Mouse (Mus musculus): ENCODE data around the gene Cdk15. TPM values are rescaled to one million over a fixed set of nuclear protein-coding genes. Genes with fewer than 3 reads are reported as not detected.
A peak's percentile ranks its signal among the peaks of the same experiment; 100 is the strongest.

Cdk15 gene
- total RNA-seq (2014; rRNA removed) (1.3 TPM in 2 replicates), polyA plus RNA-seq (2015; fragmentation: Nextera tagmentation; extraction: Ambion mirVana) (1.5 and 1.8 TPM in 2 replicates)

DNA sequence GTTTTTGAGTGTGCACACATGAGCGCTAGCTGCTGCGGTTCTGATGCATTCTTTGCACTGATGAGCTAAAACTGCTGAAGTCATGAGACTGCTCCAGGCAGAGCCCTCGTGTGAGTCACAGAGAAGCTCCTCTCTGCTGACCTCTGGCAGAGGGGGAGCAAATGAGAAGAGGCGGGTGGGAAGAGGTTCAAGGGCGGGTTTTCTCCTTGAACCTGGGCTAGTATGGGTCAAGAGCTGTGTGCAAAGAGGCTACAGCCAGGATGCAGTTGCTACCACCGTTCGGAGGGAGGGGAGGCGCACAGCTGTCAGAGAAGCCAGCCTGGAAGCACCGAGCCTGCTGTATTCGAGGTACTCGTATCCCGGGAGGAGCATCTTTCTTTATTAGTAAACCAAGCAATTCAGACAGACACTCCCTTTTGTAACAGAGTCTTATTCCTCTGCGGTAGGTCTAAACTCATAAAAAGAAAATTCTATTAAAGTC, at the start of gene Cdk15:
TSS of gene Cdk15 (plus strand) at position 156 of the 481 bp plus-strand sequence.
- H3K9me3 ChIP-seq (ENCODE audit: low read length) = no peaks in the 10 kb centered on the region
- H3K4me2 ChIP-seq (ENCODE audit: low read depth, low read length) = 0 out of 2 replicates have a peak within 1 kb of the TSS, but pooled peaks have one; percentile 25
- DNase-seq (ENCODE audit: low spot score) (peak; percentile 18), ATAC-seq (0 out of 2 replicates have a peak, but pooled peaks have one; percentile 30)
- 13% methylated on average over 13 of the region's 13 CpGs for WGBS
- no peak within 1 kb of the TSS for H3K9ac ChIP-seq (replicated peaks; ENCODE audit: low read length)
- TF ChIP-seq CTCF (IDR thresholded peaks at IDR 0.05; ENCODE audit: low read depth) = no peak
- H3K27me3 ChIP-seq (ENCODE audit: insufficient read depth, low read length) = no peaks in the 10 kb centered on the region
- no peak within 1 kb of the TSS for H3K4me3 ChIP-seq (ENCODE audit: low read length)
- H3K27ac ChIP-seq = no peak within 1 kb of the TSS
- H3K4me1 ChIP-seq (ENCODE audit: insufficient read depth, low read length) = no peaks in the 10 kb centered on the region
- H3K36me3 ChIP-seq (ENCODE audit: insufficient read depth, low read length) = no peaks in the 10 kb centered on the region

DNA sequence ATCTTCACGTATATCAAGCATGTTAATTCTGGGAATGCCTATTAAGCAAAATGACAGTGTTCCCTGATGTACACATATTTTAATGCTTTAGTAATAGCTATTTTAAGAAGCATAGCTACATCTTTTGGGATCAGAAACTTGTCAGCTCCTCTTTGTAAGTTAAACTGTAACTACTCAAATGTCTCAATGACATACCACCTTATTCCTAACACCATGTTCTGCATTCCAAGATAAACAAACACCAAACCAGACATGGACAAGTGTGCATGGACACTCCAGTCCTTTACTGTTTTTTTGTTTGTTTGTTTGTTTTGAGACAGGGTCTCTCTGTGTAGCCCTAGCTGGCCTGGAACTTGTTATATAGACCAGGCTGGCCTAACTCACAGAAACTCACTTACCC, 48.4 kb upstream of the Cdk15 start:
- no peak overlapping the region for H3K4me2 ChIP-seq (ENCODE audit: low read depth, low read length)
- peaks cover 15% of the 10 kb centered on the region for H3K36me3 ChIP-seq (ENCODE audit: insufficient read depth, low read length)
- 87% methylated on average over 1 of the region's 1 CpGs for WGBS
- no peak overlapping the region for H3K4me3 ChIP-seq (ENCODE audit: low read length)
- TF ChIP-seq CTCF (IDR thresholded peaks at IDR 0.05; ENCODE audit: low read depth) = no peak
- H3K27ac ChIP-seq = no peak overlapping the region
- ATAC-seq (no peak), DNase-seq (ENCODE audit: low spot score) (no peak)
- H3K9ac ChIP-seq (replicated peaks; ENCODE audit: low read length) = no peak overlapping the region
- H3K27me3 ChIP-seq (ENCODE audit: insufficient read depth, low read length) = no peaks in the 10 kb centered on the region
- no peaks in the 10 kb centered on the region for H3K4me1 ChIP-seq (ENCODE audit: insufficient read depth, low read length)
- no peaks in the 10 kb centered on the region for H3K9me3 ChIP-seq (ENCODE audit: low read length)

DNA sequence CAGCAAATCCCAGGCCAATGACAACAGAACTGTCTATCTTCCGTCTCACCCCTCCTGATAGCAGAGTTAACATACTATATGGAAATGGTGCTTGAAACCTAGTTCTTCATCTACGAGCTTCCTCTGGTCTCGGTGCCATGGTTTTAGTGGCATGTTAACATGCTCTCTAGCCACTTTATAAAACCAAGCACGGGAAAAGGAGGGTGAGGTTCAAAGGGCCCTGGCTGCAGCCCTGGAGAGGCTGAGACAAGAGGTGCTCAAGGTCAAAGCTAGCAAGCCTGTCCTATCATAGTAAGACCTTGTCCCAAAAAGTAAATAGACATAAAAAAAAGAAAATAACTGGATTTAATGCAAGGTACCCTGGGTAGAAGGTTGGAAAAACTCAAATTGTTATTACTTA, 45.1 kb upstream of the Cdk15 start:
- ATAC-seq (no peak), DNase-seq (ENCODE audit: low spot score) (no peak)
- Histone ChIP-seq H3K36me3 (ENCODE audit: insufficient read depth, low read length) (peaks cover 18% of the 10 kb centered on the region), H3K9me3 (ENCODE audit: low read length) (no peaks in the 10 kb centered on the region), H3K4me3 (ENCODE audit: low read length) (no peak overlapping the region), H3K9ac (replicated peaks; ENCODE audit: low read length) (no peak overlapping the region), H3K4me2 (ENCODE audit: low read depth, low read length) (no peak overlapping the region), H3K27me3 (ENCODE audit: insufficient read depth, low read length) (no peaks in the 10 kb centered on the region), H3K4me1 (ENCODE audit: insufficient read depth, low read length) (no peaks in the 10 kb centered on the region), H3K27ac (no peak overlapping the region)
- 88% methylated on average over 4 of the region's 4 CpGs for WGBS
- no peak for TF ChIP-seq CTCF (IDR thresholded peaks at IDR 0.05; ENCODE audit: low read depth)

DNA sequence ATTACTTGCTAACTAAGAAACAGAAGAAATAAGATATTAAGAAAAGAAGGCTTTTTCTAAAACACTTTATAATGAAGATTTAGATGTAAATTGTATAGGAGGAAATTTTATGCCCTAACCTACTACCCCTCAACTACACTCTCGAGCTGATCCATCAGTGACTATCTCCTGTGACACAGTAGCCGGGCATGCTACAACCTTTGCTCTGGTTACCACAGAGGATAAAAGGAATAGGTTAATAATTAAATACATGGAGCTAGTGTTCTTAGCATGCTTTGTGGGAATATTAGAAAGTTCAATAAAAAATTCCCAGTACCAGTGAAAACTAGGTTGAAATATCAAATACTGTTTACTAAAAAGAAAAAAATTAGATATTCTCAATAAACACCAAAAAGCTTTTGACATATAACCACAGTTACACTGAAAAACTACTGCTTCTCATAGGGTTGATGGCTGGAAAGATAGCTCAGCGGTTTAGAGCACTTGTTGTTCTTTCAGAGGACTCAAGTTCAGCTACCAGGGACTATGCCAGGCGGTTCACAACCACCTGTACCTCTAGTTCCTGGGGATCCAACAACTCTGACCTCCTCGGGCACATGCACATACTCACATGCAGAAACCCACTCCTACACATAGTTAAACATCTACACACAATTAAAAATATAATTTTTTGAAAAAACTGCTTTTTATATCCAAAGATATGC, 44.5 kb upstream of the Cdk15 start:
- TF ChIP-seq CTCF (IDR thresholded peaks at IDR 0.05; ENCODE audit: low read depth) = no peak
- ATAC-seq (no peak), DNase-seq (ENCODE audit: low spot score) (no peak)
- WGBS = 84% methylated on average over 5 of the region's 5 CpGs
- H3K9ac ChIP-seq (replicated peaks; ENCODE audit: low read length) = no peak overlapping the region
- no peak overlapping the region for H3K27ac ChIP-seq
- no peaks in the 10 kb centered on the region for H3K4me1 ChIP-seq (ENCODE audit: insufficient read depth, low read length)
- H3K4me2 ChIP-seq (ENCODE audit: low read depth, low read length) = no peak overlapping the region
- peaks cover 18% of the 10 kb centered on the region for H3K36me3 ChIP-seq (ENCODE audit: insufficient read depth, low read length)
- no peaks in the 10 kb centered on the region for H3K27me3 ChIP-seq (ENCODE audit: insufficient read depth, low read length)
- no peaks in the 10 kb centered on the region for H3K9me3 ChIP-seq (ENCODE audit: low read length)
- H3K4me3 ChIP-seq (ENCODE audit: low read length) = no peak overlapping the region

DNA sequence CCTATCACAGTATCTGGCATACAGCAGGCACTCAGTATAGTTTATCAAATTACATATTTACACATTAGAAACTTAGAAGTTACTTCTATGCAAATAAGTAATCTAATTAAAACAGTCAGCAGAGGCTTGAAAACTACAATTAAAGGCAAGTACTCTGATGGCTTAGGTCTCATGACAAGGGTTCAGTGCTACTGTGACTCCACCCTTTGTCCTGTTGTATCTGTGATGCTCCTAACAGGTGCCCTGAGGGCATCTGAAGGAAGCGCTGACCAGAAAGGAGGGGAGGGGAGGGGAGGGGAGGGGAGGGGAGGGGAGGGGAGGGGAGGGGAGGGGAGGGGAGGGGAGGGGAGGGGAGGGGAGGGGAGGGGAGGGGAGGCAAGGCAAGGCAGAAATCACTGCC, 43.8 kb upstream of the Cdk15 start:
- H3K27me3 ChIP-seq (ENCODE audit: insufficient read depth, low read length) = no peaks in the 10 kb centered on the region
- ATAC-seq (no peak), DNase-seq (ENCODE audit: low spot score) (no peak)
- no peak for TF ChIP-seq CTCF (IDR thresholded peaks at IDR 0.05; ENCODE audit: low read depth)
- no peak overlapping the region for H3K9ac ChIP-seq (replicated peaks; ENCODE audit: low read length)
- H3K27ac ChIP-seq = no peak overlapping the region
- H3K4me1 ChIP-seq (ENCODE audit: insufficient read depth, low read length) = no peaks in the 10 kb centered on the region
- no peaks in the 10 kb centered on the region for H3K9me3 ChIP-seq (ENCODE audit: low read length)
- WGBS = no CpG with 5 or more reads among the region's 1 CpGs
- peaks cover 18% of the 10 kb centered on the region for H3K36me3 ChIP-seq (ENCODE audit: insufficient read depth, low read length)
- H3K4me3 ChIP-seq (ENCODE audit: low read length) = no peak overlapping the region
- no peak overlapping the region for H3K4me2 ChIP-seq (ENCODE audit: low read depth, low read length)

DNA sequence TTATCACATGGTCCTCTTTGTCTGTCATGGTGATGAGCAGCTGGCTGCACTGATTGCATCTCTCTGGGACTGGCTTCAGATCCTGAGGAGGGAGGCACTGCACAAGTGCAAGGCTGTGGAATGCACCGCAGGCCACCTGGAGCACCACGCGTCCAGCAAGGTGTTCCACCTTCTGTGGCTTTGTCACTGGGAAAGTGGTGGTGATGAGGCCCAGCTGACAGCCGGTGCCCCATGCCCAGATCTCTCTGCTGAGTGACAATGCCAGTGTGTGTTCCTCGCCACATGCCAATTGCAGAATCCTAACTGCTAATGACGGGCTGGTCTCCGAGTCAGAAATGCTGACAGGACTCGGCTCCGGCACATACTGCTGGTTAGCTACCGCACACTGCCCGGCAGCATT, 41.3 kb upstream of the Cdk15 start:
- no peak for TF ChIP-seq CTCF (IDR thresholded peaks at IDR 0.05; ENCODE audit: low read depth)
- ATAC-seq (peak; percentile 67), DNase-seq (ENCODE audit: low spot score) (no peak)
- H3K9me3 ChIP-seq (ENCODE audit: low read length) = no peaks in the 10 kb centered on the region
- peaks cover 7% of the 10 kb centered on the region; the same call in 1 of the 2 replicates for H3K36me3 ChIP-seq (ENCODE audit: insufficient read depth, low read length)
- no peak overlapping the region for H3K9ac ChIP-seq (replicated peaks; ENCODE audit: low read length)
- no peaks in the 10 kb centered on the region for H3K27me3 ChIP-seq (ENCODE audit: insufficient read depth, low read length)
- H3K4me3 ChIP-seq (ENCODE audit: low read length) = no peak overlapping the region
- 89% methylated on average over 11 of the region's 11 CpGs for whole genome bisulfite sequencing
- H3K4me2 ChIP-seq (ENCODE audit: low read depth, low read length) = no peak overlapping the region
- H3K4me1 ChIP-seq (ENCODE audit: insufficient read depth, low read length) = no peaks in the 10 kb centered on the region
- peak overlapping the region; percentile 49; the same call in 1 of the 2 replicates for H3K27ac ChIP-seq

DNA sequence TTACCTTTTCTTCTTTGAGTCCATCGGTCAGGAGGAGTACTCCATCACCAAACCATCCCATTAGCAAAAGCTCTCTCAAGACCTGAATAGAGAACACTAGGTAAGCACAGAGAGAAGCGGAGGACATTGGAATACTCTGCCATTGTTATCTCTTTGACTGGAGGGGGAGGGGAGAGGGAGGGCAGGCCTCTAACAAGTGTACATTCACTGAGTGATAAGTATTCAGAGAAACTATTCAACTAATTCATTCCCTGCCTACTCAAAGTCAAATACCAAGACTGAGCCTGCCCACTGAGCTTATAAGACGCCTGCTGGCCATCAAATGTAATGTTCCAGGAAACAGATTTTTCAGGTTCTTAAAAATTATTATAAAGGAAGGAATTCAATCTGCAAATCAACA, 36.3 kb upstream of the Cdk15 start:
- TF ChIP-seq CTCF (IDR thresholded peaks at IDR 0.05; ENCODE audit: low read depth) = peak; percentile 16; the same call in 1 of the 2 replicates
- H3K9me3 ChIP-seq (ENCODE audit: low read length) = no peaks in the 10 kb centered on the region
- H3K36me3 ChIP-seq (ENCODE audit: insufficient read depth, low read length) = peaks cover 4% of the 10 kb centered on the region; the same call in 1 of the 2 replicates
- no peak overlapping the region for H3K27ac ChIP-seq
- ATAC-seq (no peak), DNase-seq (ENCODE audit: low spot score) (no peak)
- H3K9ac ChIP-seq (replicated peaks; ENCODE audit: low read length) = no peak overlapping the region
- no peak overlapping the region for H3K4me2 ChIP-seq (ENCODE audit: low read depth, low read length)
- 64% methylated on average over 3 of the region's 3 CpGs for WGBS
- H3K4me1 ChIP-seq (ENCODE audit: insufficient read depth, low read length) = no peaks in the 10 kb centered on the region
- no peaks in the 10 kb centered on the region for H3K27me3 ChIP-seq (ENCODE audit: insufficient read depth, low read length)
- no peak overlapping the region for H3K4me3 ChIP-seq (ENCODE audit: low read length)
